Mouse (Mus musculus): ENCODE data around the gene Nav2. TPM values are rescaled to one million over a fixed set of nuclear protein-coding genes. Genes with fewer than 3 reads are reported as not detected.
A peak's percentile ranks its signal among the peaks of the same experiment; 100 is the strongest.

Nav2 gene
- total and polyA plus RNA-seq, 3 experiments = 2.0 to 2.7 TPM; not detected in 1

DNA sequence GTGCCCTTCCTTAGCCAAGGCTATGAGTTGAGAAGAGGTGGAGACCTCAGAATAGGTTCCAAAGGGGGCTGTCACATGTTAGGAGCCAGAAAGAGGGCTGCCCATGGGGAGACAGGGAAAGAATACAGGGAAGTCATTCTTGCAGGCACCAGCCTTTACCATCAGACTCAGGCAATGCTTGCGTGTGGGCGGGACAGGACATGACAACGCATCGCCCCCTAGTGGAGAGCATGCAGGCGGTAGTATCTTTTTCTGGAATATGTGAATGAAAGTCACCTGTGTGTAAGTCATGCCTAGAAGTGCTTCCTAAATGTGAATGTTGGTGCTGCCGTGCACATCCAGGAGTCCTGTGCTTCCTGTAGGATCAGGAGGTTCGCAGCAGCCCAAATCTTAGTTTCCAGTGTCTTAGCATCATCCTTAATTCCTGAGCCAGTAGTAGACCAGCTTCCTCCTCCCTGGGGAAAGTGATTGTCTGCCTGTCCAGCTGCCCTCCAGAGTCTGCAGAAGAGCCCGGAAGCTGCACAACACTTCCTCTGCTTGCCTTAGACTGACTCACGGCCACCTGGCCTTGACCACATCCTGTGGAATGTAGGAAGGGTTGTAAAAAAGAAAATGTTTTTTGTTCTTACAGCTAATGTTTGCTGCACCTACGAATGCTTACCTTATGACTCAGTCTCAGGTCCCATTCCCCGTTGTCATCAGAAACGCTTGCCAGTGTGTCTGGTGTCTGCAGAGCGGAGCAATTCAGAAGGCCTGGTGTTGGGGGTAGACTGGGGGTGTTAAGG lies 692.9 kb downstream of the Nav2 start (continued):
- TF ChIP-seq UBTF (IDR thresholded peaks at IDR 0.05; ENCODE audit: borderline replicate concordance, insufficient read depth, low read depth, low read length) (no peak), SIN3A (IDR thresholded peaks at IDR 0.05; ENCODE audit: low read length) (no peak), ZC3H11A (IDR thresholded peaks at IDR 0.05; ENCODE audit: low read depth, low read length) (peak; percentile 48)

GRCm38 (mm10) chr7:49604244-49604643 lies 695.7 kb downstream of the Nav2 start:
- TF ChIP-seq CHD2 (IDR thresholded peaks at IDR 0.05; ENCODE audit: low read length) (no peak), SMC3 (IDR thresholded peaks at IDR 0.05; ENCODE audit: low read depth, low read length) (no peak), KAT2A (conservative IDR thresholded peaks at IDR 0.05; ENCODE audit: low read depth, low read length) (no peak), MYB (IDR thresholded peaks at IDR 0.05; ENCODE audit: low read depth, low read length) (no peak), USF2 (IDR thresholded peaks at IDR 0.05; ENCODE audit: borderline replicate concordance in 1 of 2, insufficient read depth in 1 of 2, low read depth in 1 of 2, low read length in 2 of 2) (no peak), MXI1 (IDR thresholded peaks at IDR 0.05; ENCODE audit: low read depth, low read length) (no peak), GATA1 (IDR thresholded peaks at IDR 0.05; ENCODE audit: low read depth, low read length) (no peak), ELF1 (IDR thresholded peaks at IDR 0.05; ENCODE audit: low read depth, low read length) (no peak), POLR2AphosphoS5 (IDR thresholded peaks at IDR 0.05; ENCODE audit: borderline replicate concordance, low read depth, low read length) (no peak), EP300 (IDR thresholded peaks at IDR 0.05; ENCODE audit: low read depth in 1 of 2, low read length in 2 of 2) (no peak), ZKSCAN1 (IDR thresholded peaks at IDR 0.05; ENCODE audit: low read depth, low read length) (no peak), MAFK (IDR thresholded peaks at IDR 0.05; ENCODE audit: borderline replicate concordance, low read depth, low read length) (no peak), ZC3H11A (IDR thresholded peaks at IDR 0.05; ENCODE audit: low read depth, low read length) (no peak)
- H3K9me3 ChIP-seq (replicated peaks; ENCODE audit: insufficient read depth, low read length) = no peaks in the 10 kb centered on the region

More at GRCm38 (mm10) chr7:49604244-49604643, 695.7 kb downstream of the Nav2 start:
- no peak for DNase-seq (ENCODE audit: low read depth, low spot score)
- Histone ChIP-seq H3K9ac (ENCODE audit: control insufficient read depth, low read depth, low read length, poor library complexity, severe bottlenecking) (no peak overlapping the region), H3K4me1 (ENCODE audit: control insufficient read depth in 1 of 2, insufficient read depth in 2 of 2, low read length in 2 of 2) (peaks cover 7 to 13% of the 10 kb centered on the region in 2 experiments; a peak in 3 of 4 replicates), H3K4me3 (ENCODE audit: control insufficient read depth in 1 of 2, insufficient read depth in 1 of 2, low read depth in 2 of 2, low read length in 2 of 2) (no peak overlapping the region), H3K27ac (ENCODE audit: control insufficient read depth, low read depth, low read length) (peak overlapping the region; percentile 47; the same call in 1 of the 2 replicates), H3K27me3 (ENCODE audit: control insufficient read depth in 1 of 2, insufficient read depth in 2 of 2, low read length in 2 of 2) (no peaks in the 10 kb centered on the region), H3K36me3 (ENCODE audit: control insufficient read depth in 1 of 2, insufficient read depth in 2 of 2, low read length in 2 of 2) (0 out of 4 replicates have a peak, but pooled peaks cover 0 to 2% of the 10 kb centered on the region in 2 experiments), H3K79me2 (ENCODE audit: control insufficient read depth, insufficient read depth, low read length, poor library complexity) (no peaks in the 10 kb centered on the region)

All from MEL (cell line).